Mouse (Mus musculus) left cerebral cortex, postnatal 4 days (tissue): ENCODE results near the gene Rlim. TPM values are rescaled to one million over a fixed set of nuclear protein-coding genes. Genes with fewer than 3 reads are reported as not detected.

Experiments
- total RNA-seq, 2 experiments: library from RNA; stranded (reverse); gene quantifications; 2 replicates each; pipeline ENCODE4 v1.2.3; 2021

Rlim gene
- total RNA-seq, 2 experiments from 2014 or later: 49.9 to 55.1 TPM

Other genes with a start within 250 kb of the Rlim start
- gene Slc16a2, start 159.3 kb downstream of the Rlim start, total RNA-seq: 10 to 100 TPM; 63.9 to 70.3 TPM
- 10 to 100 TPM; 94.0 to 98.9 TPM for gene Nexmif, start 219.9 kb upstream of the Rlim start, total RNA-seq